Mouse (Mus musculus): ENCODE data around the gene Naa40.

The Naa40 gene

DNA sequence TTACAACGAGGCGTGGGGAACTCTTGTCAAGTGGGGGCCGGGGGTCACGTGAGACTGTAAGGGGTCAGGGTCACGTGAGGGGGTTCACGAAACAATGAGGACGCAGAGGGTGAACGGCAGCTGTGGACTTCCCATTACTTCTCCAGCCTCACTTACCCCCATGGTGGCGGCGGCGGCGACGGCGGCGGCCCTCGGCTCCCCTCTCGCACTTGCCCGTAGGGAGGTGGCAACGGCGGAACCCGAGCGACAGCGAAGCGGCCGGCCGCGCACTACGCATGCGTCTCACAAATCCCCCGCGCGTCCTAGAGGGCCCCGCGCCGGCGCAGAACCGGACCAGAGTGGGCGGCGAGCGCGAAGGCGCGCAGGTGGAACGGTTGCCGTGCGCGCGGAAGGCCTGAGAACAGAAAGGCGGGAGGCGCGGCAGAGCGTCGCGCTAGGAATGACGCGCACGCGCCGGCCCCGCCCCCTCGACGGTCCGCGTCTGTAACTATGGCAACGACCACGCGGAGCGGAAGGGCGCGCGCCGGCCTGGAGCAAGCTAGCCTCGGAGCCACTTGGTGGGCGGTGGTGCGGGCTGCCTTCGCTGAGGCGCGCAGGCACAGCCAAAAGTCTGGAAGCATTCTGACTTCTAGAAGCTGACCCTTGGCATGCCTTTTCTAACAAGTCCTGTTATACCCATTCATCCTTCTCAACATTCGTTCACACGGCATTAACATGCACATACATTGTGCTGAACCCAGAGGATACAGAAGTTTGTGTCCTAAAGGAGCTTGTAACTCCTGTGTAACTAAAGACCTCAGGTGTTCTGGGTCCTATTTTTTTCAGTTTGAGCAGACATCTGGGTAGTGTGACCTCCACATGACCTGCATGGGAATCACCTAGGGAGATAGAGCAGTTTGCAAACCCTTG lies at the start of gene Naa40:
Gene Naa40, minus strand, starts transcription at position 402 of the 909 bp plus-strand sequence.
- peak; percentile 87 to 92 for DNase-seq (ENCODE audit: low spot score in 2 of 2)

DNA sequence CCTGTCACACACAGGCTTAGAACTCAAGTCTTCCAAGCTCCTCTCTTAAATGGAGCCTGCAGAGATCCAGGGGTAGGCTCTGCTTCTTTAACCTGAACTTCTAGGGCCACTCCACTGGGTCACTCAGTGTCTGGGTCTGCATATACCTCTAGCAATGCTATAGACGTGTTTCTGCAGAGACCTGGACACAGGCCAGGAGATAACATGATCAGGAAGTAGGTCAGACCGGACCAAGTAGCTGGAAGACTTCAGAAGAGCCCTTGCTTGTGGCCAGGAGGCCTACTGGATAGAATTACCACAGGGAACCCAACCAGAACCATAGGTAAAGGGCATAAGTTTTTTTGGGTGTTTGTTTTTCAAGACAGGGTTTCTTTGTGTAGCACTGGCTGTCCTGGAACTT lies 48.8 kb upstream of the Naa40 start:
- DNase-seq (ENCODE audit: low spot score in 2 of 2), result no peak

DNA sequence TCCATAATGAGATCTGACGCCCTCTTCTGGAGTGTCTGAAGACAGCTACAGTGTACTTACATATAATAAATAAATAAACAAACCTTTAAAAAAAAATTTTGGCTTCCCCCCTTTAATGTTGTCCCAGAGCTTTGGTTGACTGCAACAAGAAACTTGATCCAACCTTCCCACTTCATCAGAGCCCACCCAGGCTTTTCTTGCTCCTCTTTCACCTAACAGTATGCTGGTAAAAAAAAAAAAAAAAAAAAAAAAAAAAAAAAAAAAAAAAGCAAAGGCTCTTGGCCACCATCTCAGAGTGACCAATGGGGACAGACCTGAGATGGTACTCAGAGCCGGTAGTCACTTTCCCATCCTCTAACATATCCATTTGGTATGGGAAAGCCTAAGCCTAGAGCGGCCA lies 47.3 kb upstream of the Naa40 start:
- DNase-seq (ENCODE audit: low spot score in 2 of 2), result no peak

DNA sequence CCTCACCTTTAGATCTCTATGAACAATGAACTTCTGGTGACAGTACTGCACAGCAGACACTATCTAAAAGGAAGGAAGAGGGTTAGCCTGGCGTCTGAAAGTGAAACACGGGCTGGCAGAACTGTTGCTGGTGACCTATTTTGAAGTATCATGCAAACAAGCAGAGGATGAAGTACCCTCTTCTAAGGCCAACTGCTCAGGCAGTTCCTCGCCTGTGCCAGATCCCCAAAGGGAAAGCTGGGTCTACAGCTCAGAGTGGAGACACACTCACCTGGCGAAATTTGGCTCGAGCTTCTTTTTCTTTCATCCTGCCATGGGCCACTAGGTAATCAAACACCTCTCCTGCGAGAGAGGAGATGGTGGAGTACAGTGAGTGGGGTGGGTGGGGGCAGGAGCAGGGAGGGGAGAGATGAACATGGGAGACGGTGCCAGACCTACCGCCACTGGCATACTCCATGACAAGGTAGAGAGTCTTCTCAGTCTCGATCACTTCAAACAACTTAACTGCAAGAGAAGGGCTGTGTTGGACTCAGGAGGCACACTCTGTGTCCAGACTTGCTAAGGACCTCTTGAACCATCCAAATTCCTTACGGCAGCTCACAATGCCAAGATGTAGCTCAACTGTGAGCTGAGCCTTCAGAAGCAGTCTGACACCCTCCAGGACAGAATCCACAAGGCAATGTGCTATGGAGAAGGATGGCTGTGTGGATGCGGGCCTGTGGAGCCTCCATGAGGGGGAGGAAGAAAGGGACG lies 45.8 kb upstream of the Naa40 start:
- no peak for DNase-seq (ENCODE audit: low spot score in 2 of 2)

DNA sequence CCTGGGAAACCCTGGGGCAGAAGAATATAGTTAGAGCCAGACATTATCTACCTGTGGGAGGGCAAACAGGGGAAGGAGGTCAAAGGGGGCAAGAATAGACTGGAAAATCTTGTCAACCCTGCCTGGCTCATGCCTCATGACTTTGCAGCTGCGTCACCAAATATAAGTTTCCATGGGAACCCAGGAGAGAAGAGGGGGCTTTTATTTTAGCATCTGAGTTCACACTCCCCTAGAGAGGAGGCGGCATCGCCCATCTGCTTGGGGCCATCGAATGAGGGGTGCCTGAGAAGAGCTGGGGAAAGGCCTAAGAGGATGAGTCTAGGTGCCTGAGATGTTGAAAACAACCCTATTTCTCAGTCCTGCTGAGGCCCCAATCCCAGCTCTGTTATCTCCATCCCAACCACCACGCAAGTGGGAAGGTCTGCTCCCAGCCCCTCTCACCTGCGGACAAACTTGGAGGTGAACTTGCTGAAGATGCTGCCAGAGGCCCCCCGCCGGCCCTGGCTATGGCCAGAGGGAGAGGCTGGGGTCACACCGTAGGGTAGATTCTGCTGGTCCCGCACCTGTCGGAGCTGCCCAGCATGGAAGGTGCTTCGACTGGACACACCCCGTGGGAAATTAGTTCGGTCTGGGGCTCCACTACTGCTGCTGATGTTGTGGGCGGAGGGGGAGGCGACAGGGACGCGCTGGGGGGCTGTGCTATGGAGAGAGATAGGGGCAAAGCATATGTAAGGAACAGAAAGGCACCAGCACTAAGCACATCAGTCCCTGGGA lies 39.8 kb upstream of the Naa40 start:
- DNase-seq (ENCODE audit: low spot score in 2 of 2), result no peak

DNA sequence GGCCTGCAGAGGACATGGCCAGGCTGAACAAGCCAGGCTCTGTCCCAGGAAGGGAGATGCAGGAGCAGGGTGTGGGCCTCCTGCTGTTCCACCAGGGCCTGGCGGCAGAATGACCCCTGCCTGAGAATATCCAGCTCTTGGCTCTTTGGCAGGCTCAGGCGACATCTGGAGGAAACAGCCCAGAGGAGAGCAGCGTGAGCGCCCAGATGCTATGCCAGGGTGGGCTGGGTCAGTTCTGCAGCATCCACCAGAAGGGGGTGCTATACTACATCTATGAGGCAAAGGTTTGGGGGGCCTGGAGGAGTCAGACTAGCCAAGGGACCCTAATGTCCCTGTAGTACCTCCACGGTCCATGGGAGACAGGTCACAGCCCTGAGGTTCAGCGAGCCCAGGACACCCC lies 38.1 kb upstream of the Naa40 start:
- DNase-seq (ENCODE audit: low spot score in 2 of 2), result peak in 1 of 2 experiments; percentile 31

DNA sequence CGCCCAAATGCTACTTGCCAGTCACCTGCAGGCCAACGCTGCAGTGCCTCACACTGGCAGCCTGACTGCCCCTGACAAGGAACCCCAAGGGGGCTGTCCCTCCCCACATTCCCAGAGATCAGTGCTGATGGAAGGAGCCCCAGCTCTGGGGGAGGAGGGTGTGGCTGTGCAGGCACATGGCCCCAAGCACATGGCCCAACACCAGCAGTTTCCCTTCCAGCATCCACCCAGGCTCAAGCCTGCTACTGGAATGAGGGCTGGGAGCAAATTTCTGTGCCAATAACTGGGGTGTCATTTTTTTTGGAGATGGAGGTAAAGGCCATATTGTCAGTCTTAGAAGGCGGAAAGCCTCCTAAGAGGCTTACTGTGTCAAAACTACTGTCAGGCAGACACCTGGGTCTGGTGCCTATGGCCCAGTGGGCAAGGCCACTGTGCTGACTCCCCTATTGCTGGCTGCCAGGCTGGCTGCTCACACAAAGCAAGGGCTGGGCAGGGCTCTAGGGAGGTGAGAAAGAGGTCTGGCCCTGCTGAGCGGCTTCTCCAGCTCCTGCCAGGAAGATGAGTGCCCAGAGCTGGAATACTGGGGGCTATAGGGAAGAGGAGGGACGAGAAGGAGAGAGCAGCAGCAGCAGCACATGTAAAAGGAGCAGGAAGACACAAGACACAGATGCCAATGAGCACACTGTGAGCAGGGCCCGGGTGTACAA lies 37.4 kb upstream of the Naa40 start:
- no peak for DNase-seq (ENCODE audit: low spot score in 2 of 2)

DNA sequence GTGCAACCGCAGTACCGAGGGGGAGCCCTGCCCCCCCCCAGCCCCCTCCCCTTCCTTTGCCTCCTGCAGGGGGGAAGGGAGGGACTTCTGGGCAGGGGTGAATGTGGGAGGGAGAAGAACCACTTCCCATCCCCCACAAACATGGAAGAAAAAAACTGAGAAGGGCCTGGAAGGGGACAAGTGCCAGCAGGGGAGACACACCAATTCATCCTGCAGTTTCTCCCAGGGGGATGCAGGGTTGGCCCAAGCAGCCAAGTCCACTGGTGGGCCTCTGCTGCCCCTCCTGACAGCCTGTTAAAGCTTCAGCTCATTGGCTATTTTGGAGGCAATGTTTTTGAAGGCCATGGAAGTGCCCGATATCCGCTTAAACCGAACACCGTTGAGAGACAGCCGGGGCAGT lies 35.8 kb upstream of the Naa40 start:
- DNase-seq (ENCODE audit: low spot score in 2 of 2), result no peak

DNA sequence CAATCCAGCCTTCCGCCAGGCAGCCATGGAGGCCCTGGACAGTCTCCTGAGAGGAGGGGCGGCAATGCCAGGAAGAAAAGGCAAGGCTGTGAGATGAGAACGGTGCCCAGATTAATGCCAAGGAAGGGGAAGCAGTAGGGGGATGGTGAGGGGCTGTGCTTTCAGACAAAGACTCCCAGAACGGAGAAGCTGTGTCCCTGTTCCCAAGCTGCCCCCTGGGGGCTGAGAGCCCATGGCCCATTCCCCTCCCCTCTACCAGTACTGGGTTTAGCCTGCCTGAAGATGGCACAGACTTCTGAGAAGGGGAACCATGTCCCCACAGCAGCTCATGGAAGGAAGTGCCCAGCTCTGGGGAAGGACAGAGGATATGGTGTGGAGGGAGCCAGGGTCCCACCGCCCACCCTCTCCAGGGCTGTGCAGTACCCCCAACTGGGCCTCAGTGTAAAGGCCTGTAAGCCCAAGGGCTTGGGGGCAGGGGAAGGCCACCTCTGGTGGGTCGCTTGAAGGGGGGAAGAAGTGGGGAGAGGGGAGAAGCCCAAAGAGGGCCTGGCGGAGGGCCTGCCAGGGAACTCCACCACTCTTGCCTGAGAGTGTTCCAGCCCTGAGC lies 35.2 kb upstream of the Naa40 start:
- no peak for DNase-seq (ENCODE audit: low spot score in 2 of 2)

DNA sequence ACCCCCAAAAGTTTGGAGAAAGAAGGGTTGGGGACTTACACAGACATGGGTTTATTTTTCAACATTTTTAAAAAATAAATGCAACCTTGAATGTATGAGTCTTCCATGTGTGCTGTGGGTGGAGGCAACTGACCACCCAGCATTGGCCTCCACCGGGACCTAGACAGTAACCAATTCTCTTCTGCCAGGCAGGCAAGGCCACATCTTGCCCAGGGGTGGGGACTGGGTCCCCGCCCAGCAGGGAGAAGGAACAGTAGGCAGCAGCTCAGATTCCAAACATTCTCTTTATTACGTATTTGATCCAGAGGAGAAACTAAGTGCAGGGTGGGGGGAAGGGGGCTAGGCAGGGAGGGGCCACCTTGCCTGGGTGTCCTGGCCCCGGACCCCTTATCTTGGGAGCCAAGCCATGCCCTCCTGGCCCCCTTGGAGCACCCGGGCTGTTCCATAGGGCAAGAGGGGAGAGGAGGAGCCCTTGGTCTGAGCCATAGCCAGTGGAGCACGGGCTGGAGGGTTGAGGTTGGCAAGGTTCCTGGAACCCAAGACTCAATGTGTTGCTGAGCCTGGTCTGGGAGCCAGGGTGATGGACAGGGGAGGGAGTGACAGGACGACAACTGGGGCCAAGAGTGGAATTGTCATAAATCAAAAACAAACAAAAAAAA lies 34.3 kb upstream of the Naa40 start:
- DNase-seq (ENCODE audit: low spot score in 2 of 2), result no peak

DNA sequence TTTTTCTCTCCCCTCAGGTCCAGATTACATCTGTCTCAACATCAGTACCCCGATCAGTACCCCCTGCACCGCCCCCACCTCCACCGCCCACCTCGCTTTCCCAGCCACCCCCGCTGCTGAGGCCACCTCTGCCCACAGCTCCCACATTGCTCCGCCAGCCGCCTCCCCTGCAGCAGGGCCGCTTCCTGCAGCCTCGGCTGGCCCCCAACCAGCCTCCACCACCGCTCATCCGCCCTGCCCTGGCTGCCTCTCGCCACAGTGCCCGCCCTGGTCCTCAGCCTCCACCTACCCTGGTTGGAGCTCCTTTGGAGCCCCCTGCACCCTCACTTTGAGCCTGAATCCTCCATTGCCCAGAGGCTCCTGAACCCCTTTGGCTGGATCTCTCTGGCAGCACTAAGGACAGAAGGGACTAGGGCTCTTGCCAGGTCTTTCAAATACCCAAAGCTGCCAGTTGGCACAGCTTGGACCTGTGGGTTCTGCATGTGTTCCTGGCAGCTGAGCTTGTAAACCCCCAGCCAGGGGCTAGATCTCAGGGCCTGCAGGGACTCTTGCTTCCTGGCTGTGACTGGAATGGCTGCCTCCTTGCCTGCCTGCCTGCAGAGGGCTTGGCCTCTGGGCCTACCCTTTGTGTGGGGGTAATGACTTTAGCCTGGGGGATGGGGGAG lies 33.5 kb upstream of the Naa40 start:
- no peak for DNase-seq (ENCODE audit: low spot score in 2 of 2)

DNA sequence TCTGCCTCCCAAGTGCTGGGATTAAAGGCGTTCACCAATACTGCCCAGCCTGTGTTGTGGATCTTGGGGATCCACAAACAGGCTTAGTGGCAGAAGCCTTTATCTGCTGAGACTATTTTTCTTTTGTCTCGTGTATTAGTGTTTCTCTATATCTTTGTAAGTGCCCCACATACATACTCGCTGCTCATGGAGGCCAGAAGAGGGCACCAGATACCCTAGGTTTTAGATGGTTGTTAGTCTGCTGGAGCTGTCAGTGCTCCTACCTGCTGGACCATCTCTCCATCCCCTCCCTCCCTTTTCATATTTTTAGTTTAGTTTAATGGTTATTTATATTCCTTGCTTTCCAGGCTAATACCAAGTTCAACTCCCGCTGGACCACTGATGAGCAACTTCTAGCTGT lies 32.5 kb upstream of the Naa40 start:
- no peak for DNase-seq (ENCODE audit: low spot score in 2 of 2)

DNA sequence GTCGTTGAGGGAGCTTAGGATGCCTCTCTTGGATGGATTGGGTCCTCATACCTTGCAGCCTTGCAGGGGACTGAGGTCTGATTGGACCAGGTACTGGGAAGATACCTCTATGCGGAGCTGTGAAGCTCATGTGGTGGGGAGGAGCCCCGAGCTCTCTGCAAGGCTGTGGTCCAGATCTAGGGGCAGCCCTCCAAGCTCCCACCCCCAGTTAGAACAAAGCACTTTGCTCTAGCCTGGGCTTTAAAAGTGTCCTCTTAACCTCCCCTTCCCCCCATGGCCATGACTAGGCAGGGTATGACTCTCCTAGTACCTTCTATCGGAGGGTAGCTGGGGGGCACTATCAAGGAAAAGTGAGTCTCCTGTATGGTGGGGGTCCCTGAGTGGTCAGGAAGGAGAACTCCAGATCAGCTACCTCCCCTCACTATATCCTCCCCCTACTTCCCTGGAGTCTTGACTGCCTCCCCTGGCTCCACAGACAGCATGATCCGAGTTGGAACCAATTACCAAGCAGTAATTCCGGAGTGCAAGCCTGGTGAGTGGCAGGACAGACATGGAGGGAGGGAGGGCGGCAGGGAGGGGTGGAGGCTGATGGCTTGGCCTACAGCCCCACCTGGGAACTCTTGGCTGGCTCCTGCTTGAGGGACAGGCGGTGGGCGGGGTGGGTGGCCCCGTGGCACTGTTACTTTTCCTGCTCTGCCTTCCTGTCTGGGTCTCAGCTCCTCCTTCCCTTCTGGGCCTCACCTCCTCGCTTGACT lies 28.5 kb upstream of the Naa40 start:
- no peak for DNase-seq (ENCODE audit: low spot score in 2 of 2)

DNA sequence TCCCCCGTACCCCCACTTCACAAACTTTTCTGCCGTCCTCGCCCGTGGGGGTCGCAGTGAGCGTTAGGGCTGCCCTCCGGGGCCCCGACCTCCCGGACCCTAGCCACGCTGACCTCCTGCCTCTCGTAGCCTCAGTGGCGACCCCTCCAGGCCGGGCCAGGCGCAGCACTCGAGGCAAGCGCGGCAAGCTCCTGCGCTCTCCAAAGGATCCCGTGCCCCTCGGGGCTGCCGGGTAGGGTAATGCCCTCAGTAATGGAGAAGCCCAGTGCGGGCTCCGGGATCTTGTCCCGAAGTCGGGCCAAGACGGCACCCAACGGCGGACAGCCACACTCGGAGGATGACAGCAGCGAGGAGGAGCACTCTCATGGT lies 27.7 kb upstream of the Naa40 start:
- DNase-seq (ENCODE audit: low spot score in 2 of 2), result peak; percentile 50 to 72

DNA sequence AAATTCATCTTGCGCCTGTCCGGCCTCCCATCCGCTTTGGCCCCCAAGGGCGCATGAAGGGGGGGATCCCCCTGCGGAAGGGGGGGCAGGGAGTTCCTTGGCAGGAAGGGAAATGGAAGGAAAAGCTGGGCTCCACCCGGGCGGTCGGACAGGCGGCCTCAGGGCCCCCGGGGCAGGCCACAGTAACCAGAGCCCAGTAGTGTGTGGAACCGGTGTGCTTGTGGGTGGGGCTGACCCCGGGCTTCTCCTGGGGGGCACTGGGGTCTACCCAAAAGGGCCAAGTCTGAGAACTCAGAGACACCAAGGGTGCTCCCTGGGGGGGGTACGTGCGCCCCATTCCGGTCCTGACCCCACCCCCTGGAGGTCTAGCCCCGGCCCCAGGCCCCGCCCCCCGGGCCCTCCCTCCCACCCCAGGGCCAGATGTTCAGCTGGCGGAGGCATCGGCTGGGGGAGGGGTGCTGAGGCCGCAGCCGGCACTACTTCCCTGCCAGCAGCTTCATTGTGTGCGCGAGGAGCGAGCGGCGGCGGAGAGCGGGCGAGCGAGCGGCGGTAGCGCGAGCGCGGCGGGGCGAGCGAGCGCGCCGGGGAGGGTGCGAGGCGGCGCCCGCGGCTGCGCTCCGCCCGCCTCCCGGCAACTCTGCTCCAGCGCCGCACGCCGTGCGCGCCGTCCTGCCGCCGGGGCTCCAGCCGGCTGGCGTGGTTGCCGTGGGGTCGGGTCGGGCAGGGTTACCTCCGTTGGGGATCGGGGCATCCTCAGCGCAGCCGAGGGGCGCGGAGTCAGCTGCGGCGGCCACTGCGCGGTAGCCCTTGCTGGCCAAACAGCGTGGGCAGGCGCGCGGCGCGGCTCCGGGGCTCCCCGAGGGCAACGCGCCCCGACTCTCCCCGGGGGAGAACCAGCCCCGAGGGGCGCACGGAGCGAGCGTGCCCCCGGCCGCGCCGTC lies 27.1 kb upstream of the Naa40 start:
- peak; percentile 49 to 65 for DNase-seq (ENCODE audit: low spot score in 2 of 2)

DNA sequence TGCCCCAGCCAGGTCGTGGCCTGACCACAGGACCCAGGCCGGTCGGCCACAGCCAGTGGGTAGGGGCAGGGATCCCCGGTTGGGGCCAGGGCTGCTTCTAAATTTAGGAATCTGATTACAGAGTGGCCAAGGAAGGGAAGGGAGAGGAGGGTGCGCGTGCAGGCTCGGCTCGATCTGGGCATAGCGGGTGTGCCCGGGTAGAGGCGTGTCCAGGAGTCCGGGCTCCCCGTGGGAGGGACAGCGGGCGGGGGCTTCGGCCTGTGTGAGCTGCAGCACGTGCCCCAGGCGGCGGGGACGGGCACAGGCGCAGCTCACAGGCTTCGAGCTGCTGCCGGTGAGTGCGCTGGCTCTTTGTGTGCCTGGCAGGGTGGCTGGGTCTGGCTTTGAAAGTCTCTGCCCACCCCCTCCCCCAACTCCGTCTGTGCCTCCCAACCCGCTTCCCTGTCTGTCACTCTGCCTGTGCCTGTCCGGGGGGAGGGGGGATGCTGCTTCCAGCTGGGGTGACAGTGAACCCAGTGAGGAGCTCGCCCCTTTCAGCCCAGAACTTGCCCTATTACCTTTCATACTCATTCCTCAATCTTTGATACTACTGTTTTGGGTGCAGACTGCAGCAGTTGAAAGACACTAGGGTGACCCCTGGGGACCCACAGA lies 26.2 kb upstream of the Naa40 start, which contains the start of gene Rcor2:
Gene Rcor2, plus strand, starts transcription at position 235 of the 651 bp plus-strand sequence.
- DNase-seq (ENCODE audit: low spot score in 2 of 2), result no peak

DNA sequence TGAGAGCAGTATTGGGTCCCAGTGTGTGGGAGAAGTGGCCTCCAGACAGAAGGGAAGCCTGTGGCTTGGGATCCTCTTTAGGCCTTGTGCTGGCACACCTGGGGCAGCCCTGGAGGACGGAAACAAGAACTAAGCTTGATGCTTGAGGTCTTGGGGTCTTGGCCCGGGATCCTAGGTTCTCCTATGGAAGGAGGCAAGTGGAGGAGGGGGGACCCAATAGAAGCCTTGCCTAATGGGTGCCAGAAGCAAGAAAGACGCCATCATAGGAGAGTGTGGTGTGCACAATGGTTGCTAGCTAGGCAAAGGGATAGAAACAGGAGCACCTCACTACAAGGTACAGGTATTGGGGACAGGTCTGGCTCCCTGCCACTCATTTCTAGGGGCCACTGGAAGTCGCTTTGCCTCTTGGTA lies 25.4 kb upstream of the Naa40 start:
- no peak for DNase-seq (ENCODE audit: low spot score in 2 of 2)
